Mouse (Mus musculus) ES-Bruce4 (cell line): ENCODE measurements around the gene Prcp.

Experiments
- CTCF ChIP-seq: IDR thresholded peaks from one replicate; pipeline ENCODE4 v1.8.1; 2011; ENCODE audit warnings: low read depth, low read length
- POLR2A ChIP-seq: IDR thresholded peaks from one replicate; pipeline ENCODE4 v1.8.1; 2011; ENCODE audit warnings: low read length; ENCODE audit not compliant: insufficient read depth

GRCm38 (mm10) chr7:92897021-92897420 lies 22.8 kb downstream of the Prcp start:
- no peak for TF ChIP-seq POLR2A
- TF ChIP-seq CTCF = peak; percentile 3
